In genomic region chr1:166379630-166380231, GRCm38 (mm10) we compare ENCODE assay signal across 8 mouse cellular contexts. TPM values are rescaled to one million over a fixed set of nuclear protein-coding genes. Genes with fewer than 3 reads are reported as not detected.
DNase-seq lines count a peak whose midpoint lies in the region; ATAC-seq lines count a peak whose summit lies in the region.

No protein-coding gene starts in this region.

- peak overlapping the region; percentile 70 for H3K4me2 ChIP-seq in hindbrain, embryonic 13.5 days

- peak overlapping the region; percentile 94 for H3K27ac ChIP-seq in hindbrain, embryonic 13.5 days

- H3K9ac ChIP-seq in hindbrain, embryonic 13.5 days, result peak overlapping the region; percentile 97

- under 1% methylated on average over 25 of the region's 41 CpGs for WGBS in hindbrain, embryonic 13.5 days

- H3K36me3 ChIP-seq in hindbrain, embryonic 13.5 days, result peaks cover 22% of the 10 kb centered on the region

- peak overlapping the region; percentile 95 for H3K4me3 ChIP-seq in hindbrain, embryonic 13.5 days

- peak; percentile 76 for DNase-seq in Muller cell, postnatal 12 days (ENCODE audit: inconsistent ontology term)
- peak; percentile 79 for DNase-seq in cerebellum, adult 9-11 months
- DNase-seq in frontal cortex, postnatal 10 days (ENCODE audit: low spot score in 2 of 2), result peak; percentile 37 to 63
- peak; percentile 47 to 50 for DNase-seq in layer of hippocampus, postnatal 25 days (ENCODE audit: extremely low spot score in 1 of 2, low spot score in 1 of 2)
- peak; percentile 69 to 74 for DNase-seq in lung, postnatal 4 days
- peak; percentile 70 for DNase-seq in retina, postnatal 1 day
- peak; percentile 78 for DNase-seq in thymus, postnatal 4 days

- H3K27me3 ChIP-seq in hindbrain, embryonic 13.5 days, result no peaks in the 10 kb centered on the region

- peaks cover 28% of the 10 kb centered on the region for H3K4me1 ChIP-seq in hindbrain, embryonic 13.5 days (replicated peaks)

- H3K9me3 ChIP-seq in hindbrain, embryonic 13.5 days, result no peaks in the 10 kb centered on the region

- peak; percentile 63 for ATAC-seq in hindbrain, embryonic 13.5 days (ENCODE audit: low FRiP score)

RNA-seq across cellular contexts. Expression of gene Tada1, which starts 0.8 kb away (rescaled TPM):
- 73.8 and 77.0 TPM in 2 replicates for polyA plus RNA-seq in hindbrain, embryonic 13.5 days (2015; fragmentation: Nextera tagmentation; extraction: Ambion mirVana)
- 10 to 100 TPM; 36.0 to 36.8 TPM for total RNA-seq in layer of hippocampus, postnatal 25 days (2021)

RNA-seq across cellular contexts. Expression of gene Pogk, which starts 29.9 kb away (rescaled TPM):
- 38.8 and 41.7 TPM in 2 replicates for polyA plus RNA-seq in hindbrain, embryonic 13.5 days (2015; fragmentation: Nextera tagmentation; extraction: Ambion mirVana)
- 10 to 100 TPM; 28.2 to 31.9 TPM for total RNA-seq in layer of hippocampus, postnatal 25 days (2021)

Comparison
In these comparisons a context has a peak if more than half of its experiments do, and no peak if none do; other contexts are left out.
1. Peak in every context shown above with its lines: DNase-seq, ATAC-seq, H3K4me3 ChIP-seq and H3K27ac ChIP-seq.